ENCODE assay signal across 9 mouse cellular contexts in genomic region chr2:122102070-122102469, GRCm38 (mm10). TPM values are rescaled to one million over a fixed set of nuclear protein-coding genes. Genes with fewer than 3 reads are reported as not detected.
DNase-seq lines count a peak whose midpoint lies in the region; ATAC-seq and TF ChIP-seq lines count a peak whose summit lies in the region.
"Had no signal": no experiment of that assay in that cellular context is flagged by ENCODE, and none has a peak within 500 bp of the region (broad histone marks: within the 10 kb centered on the region; RNA-seq: fewer than 3 reads in every experiment).

No protein-coding gene starts in this region.

- H3K4me3 ChIP-seq in liver, adult 2 months (ENCODE audit: insufficient read depth, low read depth, low read length): no peak overlapping the region
- no peak overlapping the region for H3K4me3 ChIP-seq in neural tube, embryonic 15.5 days (replicated peaks)

- peaks cover 23% of the 10 kb centered on the region for H3K36me3 ChIP-seq in liver, adult 2 months (ENCODE audit: control insufficient read depth, insufficient read depth, low read length)
- H3K36me3 ChIP-seq in neural tube, embryonic 15.5 days: peaks cover 58% of the 10 kb centered on the region

- H3K27me3 ChIP-seq in liver, adult 2 months (ENCODE audit: control insufficient read depth, insufficient read depth, low read length): no peaks in the 10 kb centered on the region
- no peaks in the 10 kb centered on the region for H3K27me3 ChIP-seq in neural tube, embryonic 15.5 days (replicated peaks)

- no peak for ATAC-seq in neural tube, embryonic 15.5 days (ENCODE audit: low FRiP score)
- ATAC-seq: hindbrain, embryonic 16.5 days had no signal

- H3K9me3 ChIP-seq in neural tube, embryonic 15.5 days (replicated peaks): no peaks in the 10 kb centered on the region

- H3K79me2 ChIP-seq in liver, adult 2 months (ENCODE audit: control insufficient read depth, insufficient read depth, low read length): no peaks in the 10 kb centered on the region

- H3K4me2 ChIP-seq in neural tube, embryonic 15.5 days: no peak overlapping the region

- no peak for TF ChIP-seq POLR2A in liver, adult 2 months (IDR thresholded peaks at IDR 0.05; ENCODE audit: extremely low read depth, insufficient read depth, low read length)

- peak; percentile 91 for TF ChIP-seq CTCF in liver, adult 2 months (IDR thresholded peaks at IDR 0.05; ENCODE audit: low read depth, low read length)

- peak; percentile 12 to 31 for DNase-seq in spleen, postnatal 36 days (ENCODE audit: low spot score in 2 of 2)
- DNase-seq in spleen, postnatal 14 days (ENCODE audit: low spot score in 2 of 2): no peak
- DNase-seq in adrenal gland, adult (ENCODE audit: inconsistent age in 2 of 2, low spot score in 1 of 2): peak; percentile 21 to 65
- peak; percentile 49 for DNase-seq in liver, adult 2 months (ENCODE audit: extremely low read depth, low read depth, low spot score)
- DNase-seq in thymus, postnatal 25 days: peak; percentile 50
- no peak for DNase-seq in neural tube, embryonic 10.5 days (ENCODE audit: extremely low spot score, low spot score)
- DNase-seq in retina, embryonic 14.5 days (ENCODE audit: low spot score): no peak

- H3K9ac ChIP-seq in liver, adult 2 months (ENCODE audit: low read depth, low read length): no peak overlapping the region
- H3K9ac ChIP-seq in neural tube, embryonic 15.5 days (replicated peaks): no peak overlapping the region

- H3K4me1 ChIP-seq in liver, adult 2 months (ENCODE audit: control insufficient read depth, insufficient read depth, low read length): no peaks in the 10 kb centered on the region
- H3K4me1 ChIP-seq in neural tube, embryonic 15.5 days: no peaks in the 10 kb centered on the region

- H3K27ac ChIP-seq in liver, adult 2 months (replicated peaks; ENCODE audit: insufficient read depth, low read depth, low read length): no peak overlapping the region
- no peak overlapping the region for H3K27ac ChIP-seq in neural tube, embryonic 15.5 days (replicated peaks)

RNA-seq across cellular contexts. Expression of gene Spg11, which starts 16.1 kb away (rescaled TPM):
- 9.3 and 10.5 TPM in 2 replicates for total RNA-seq in liver, adult 2 months (2014; rRNA removed)
- 4.0 and 4.3 TPM in 2 replicates for polyA plus RNA-seq in liver, adult 2 months (2012; rRNA removed)
- polyA plus RNA-seq in neural tube, embryonic 15.5 days (2015; fragmentation: Nextera tagmentation; extraction: Ambion mirVana): 5.8 and 6.6 TPM in 2 replicates

RNA-seq across cellular contexts. Expression of gene B2m, which starts 45.4 kb away (rescaled TPM):
- 1,301 and 1,615 TPM in 2 replicates for total RNA-seq in liver, adult 2 months (2014; rRNA removed)
- polyA plus RNA-seq in liver, adult 2 months (2012; rRNA removed): 2,279 and 2,555 TPM in 2 replicates
- 138 and 290 TPM in 2 replicates for polyA plus RNA-seq in neural tube, embryonic 15.5 days (2015; fragmentation: Nextera tagmentation; extraction: Ambion mirVana)

RNA-seq across cellular contexts. Expression of gene Trim69, which starts 58.4 kb away (rescaled TPM):
- 0.09 and 0.13 TPM in 2 replicates for total RNA-seq in liver, adult 2 months (2014; rRNA removed)
- 0.07 TPM in 1 of 2 replicates, not detected in the other for polyA plus RNA-seq in liver, adult 2 months (2012; rRNA removed)
- polyA plus RNA-seq in neural tube, embryonic 15.5 days (2015; fragmentation: Nextera tagmentation; extraction: Ambion mirVana): not detected in 2 replicates

Comparison
In these comparisons a context has a peak if more than half of its experiments do, and no peak if none do; other contexts are left out.
1. DNase-seq: peak in spleen, postnatal 36 days (2 of 2), adrenal gland, adult (2 of 2), liver, adult 2 months (single experiment) and thymus, postnatal 25 days (single experiment); none in spleen, postnatal 14 days (0 of 2), neural tube, embryonic 10.5 days (single experiment) and retina, embryonic 14.5 days (single experiment).